Mouse (Mus musculus) stomach, embryonic 16.5 days (tissue): ENCODE data around the gene 6030408B16Rik. TPM values are rescaled to one million over a fixed set of nuclear protein-coding genes. Genes with fewer than 3 reads are reported as not detected.

ENCODE experiments used
- ATAC-seq: fragments of 200-750 bp; cut with Nextera tagmentation; 2 replicates; pipeline ENCODE4 v1.8.0; 2017; ENCODE audit warnings: moderate number of reproducible peaks, moderate TSS enrichment; ENCODE audit not compliant: insufficient read depth, low FRiP score
- H3K27ac ChIP-seq: fragments of 300-500 bp; sonication (generic); 2 replicates; pipeline ENCODE4 v1.5.1; 2014; ENCODE audit warnings: low read length
- H3K27me3 ChIP-seq: fragments of 300-500 bp; sonication (generic); 2 replicates; pipeline ENCODE4 v1.6.1; 2014; ENCODE audit warnings: low read length, control low read depth, mixed read lengths; ENCODE audit not compliant: control insufficient read depth, insufficient read depth
- H3K36me3 ChIP-seq: fragments of 300-500 bp; sonication (generic); 2 replicates; pipeline ENCODE4 v1.6.1; 2014; ENCODE audit warnings: low read length; ENCODE audit not compliant: control insufficient read depth, insufficient read depth
- H3K4me1 ChIP-seq: fragments of 300-500 bp; sonication (generic); 2 replicates; pipeline ENCODE4 v1.6.1; 2014; ENCODE audit warnings: low read length, control low read depth, mixed read lengths; ENCODE audit not compliant: control insufficient read depth, insufficient read depth
- H3K4me2 ChIP-seq: fragments of 300-500 bp; sonication (generic); 2 replicates; pipeline ENCODE4 v1.6.1; 2014; ENCODE audit warnings: low read depth, low read length, mixed read lengths
- H3K4me3 ChIP-seq: fragments of 300-500 bp; sonication (generic); replicated peaks from 2 replicates; pipeline ENCODE4 v1.5.1; 2014; ENCODE audit warnings: mild to moderate bottlenecking, low read length
- H3K9ac ChIP-seq: fragments of 300-500 bp; sonication (generic); 2 replicates; pipeline ENCODE4 v1.6.1; 2014; ENCODE audit warnings: low read length
- H3K9me3 ChIP-seq: fragments of 300-500 bp; sonication (generic); replicated peaks from 2 replicates; pipeline ENCODE4 v1.6.1; 2016; ENCODE audit warnings: low read length, control low read depth; ENCODE audit not compliant: control insufficient read depth
- WGBS: fragments of 180-500 bp; shearing (Covaris S2); extraction: QIAGEN DNeasy Blood & Tissue Kit; methylation state at CpG from one replicate; pipeline ENCODE4 v1.1.7; 2014; 5-methylcytosine and 5-hydroxymethylcytosine counted together
- polyA plus RNA-seq: library from polyadenylated mRNA; unstranded; fragments of >200 nt; fragmentation: Nextera tagmentation; extraction: Ambion mirVana; gene quantifications from 2 replicates; pipeline ENCODE4 v1.2.1, GENCODE M21; 2015

Gene 6030408B16Rik
- polyA plus RNA-seq, 1 experiment from 2014 or later: 9.4 TPM

DNA sequence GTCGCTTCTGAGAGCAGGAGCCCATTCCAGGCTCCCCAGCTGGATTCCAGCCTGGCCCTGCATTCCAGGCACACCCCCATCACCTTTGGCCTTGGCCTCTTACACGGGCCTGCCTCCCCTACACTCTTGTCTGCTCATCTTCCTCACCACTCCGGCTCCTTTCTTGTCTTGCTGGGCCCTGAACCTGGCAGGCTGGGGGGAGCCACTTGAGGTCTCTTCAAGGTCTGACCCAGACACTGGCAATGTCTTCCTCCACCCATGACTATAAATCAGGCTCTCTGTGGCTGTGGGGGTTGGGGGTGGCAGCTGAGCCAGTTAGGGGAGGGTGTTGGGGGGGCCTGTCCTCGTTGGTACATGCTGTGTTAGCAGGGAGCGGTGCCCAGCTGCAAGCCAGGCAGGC lies 14.4 kb upstream of the 6030408B16Rik start:
- H3K9me3 ChIP-seq: no peaks in the 10 kb centered on the region
- H3K4me1 ChIP-seq: peaks cover 29% of the 10 kb centered on the region
- H3K27ac ChIP-seq: peak overlapping the region; percentile 48; the same call in 1 of the 2 replicates
- 46% methylated on average over 5 of the region's 5 CpGs for WGBS
- no peak for ATAC-seq
- H3K36me3 ChIP-seq: no peaks in the 10 kb centered on the region
- no peak overlapping the region for H3K4me2 ChIP-seq
- no peaks in the 10 kb centered on the region for H3K27me3 ChIP-seq
- H3K4me3 ChIP-seq: no peak overlapping the region
- peak overlapping the region; percentile 58 for H3K9ac ChIP-seq

DNA sequence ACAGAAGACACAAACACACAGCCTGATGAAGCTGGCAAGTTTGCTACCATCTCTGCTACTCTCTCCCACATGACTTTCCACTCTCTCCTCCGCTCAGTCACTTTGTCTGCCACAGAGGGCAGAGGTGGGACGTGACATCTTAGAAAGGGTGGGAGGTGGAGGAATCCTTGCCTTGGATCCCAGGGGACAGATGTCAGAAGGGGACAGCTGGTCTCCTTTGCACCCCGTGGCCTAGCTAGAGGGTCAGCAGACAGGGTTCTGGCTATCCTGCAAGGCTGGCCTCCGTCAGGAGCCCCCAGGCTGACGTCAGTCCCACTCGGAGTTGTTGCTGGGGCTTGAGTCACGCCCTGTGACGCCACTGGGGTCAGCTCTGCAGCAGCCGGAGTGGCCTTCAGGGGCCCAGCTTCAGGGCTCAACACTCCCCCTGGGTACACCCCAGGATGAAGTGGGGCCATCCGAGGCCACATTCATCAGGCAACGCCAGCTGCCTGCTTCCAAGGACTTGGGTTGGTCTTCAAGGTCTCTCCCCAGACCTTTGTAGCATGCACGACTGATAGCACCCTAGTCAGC lies 13.5 kb upstream of the 6030408B16Rik start:
- Histone ChIP-seq H3K36me3 (no peaks in the 10 kb centered on the region), H3K4me1 (peaks cover 29% of the 10 kb centered on the region), H3K9me3 (no peaks in the 10 kb centered on the region), H3K9ac (peak overlapping the region; percentile 39; the same call in 1 of the 2 replicates), H3K27me3 (no peaks in the 10 kb centered on the region), H3K4me3 (no peak overlapping the region), H3K27ac (no peak overlapping the region), H3K4me2 (no peak overlapping the region)
- no peak for ATAC-seq
- WGBS: 56% methylated on average over 12 of the region's 12 CpGs

DNA sequence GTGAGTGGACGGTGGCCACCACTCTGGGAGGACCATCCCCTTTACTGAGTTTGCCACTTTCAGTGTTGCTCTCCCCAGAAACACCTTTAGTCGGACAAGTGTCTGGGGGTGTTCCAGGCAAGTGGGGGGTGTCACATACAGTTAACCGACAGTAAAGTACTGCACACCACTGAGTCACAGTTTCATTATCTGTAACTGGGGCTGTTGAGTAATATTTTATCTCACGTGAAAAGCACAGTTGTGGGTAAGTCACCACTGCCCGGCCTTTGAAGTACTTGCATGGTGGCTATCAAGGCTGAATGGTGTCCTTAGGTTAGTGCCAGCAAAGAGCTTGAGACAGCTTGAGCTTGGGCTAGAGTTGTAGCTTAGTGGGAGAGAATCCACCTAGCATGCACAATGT lies 10.5 kb upstream of the 6030408B16Rik start:
- 68% methylated on average over 5 of the region's 5 CpGs for WGBS
- Histone ChIP-seq H3K27me3 (no peaks in the 10 kb centered on the region), H3K4me2 (no peak overlapping the region), H3K36me3 (no peaks in the 10 kb centered on the region; the same call in 1 of the 2 replicates), H3K4me1 (peaks cover 37% of the 10 kb centered on the region), H3K9ac (no peak overlapping the region), H3K9me3 (no peaks in the 10 kb centered on the region), H3K4me3 (no peak overlapping the region), H3K27ac (no peak overlapping the region)
- no peak for ATAC-seq

DNA sequence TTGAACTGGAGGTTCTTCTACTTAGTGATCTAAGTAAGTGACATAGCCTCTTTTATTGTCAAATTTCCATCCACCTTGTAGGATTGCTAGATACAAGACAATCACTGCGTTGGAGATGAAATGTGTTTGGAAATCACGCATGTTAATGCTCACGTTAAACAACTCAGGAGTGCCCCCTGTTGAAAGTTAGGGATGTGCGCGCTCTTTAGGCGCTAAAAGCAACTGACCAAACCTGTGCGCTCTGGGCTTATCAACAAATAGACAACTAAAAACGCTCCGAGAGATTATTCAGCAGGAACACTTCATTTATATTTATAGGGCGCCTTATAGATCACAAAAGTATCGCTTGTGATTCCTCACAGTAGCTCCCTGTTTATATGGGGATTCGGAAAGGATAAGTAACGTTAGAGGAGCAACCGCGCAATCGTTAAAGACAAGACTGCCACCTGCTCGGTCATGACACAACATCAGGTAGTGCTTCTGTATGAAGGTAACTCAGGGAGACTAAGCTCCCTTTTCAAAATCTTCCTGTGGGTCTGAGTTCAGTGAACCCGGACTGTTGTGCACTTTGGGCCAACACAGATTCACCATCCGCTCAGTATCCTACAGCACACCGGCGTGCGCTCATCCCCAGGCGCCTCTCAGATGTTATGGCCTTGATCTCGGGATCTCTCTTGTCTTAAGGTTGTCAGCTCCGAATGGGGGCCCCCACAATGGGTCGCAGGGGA lies 9.7 kb upstream of the 6030408B16Rik start:
- Histone ChIP-seq H3K27me3 (no peaks in the 10 kb centered on the region), H3K27ac (peak overlapping the region; percentile 84), H3K9ac (peak overlapping the region; percentile 89), H3K4me2 (peak overlapping the region; percentile 89), H3K9me3 (no peaks in the 10 kb centered on the region), H3K36me3 (peaks cover 4% of the 10 kb centered on the region; the same call in 1 of the 2 replicates), H3K4me1 (peaks cover 29% of the 10 kb centered on the region), H3K4me3 (peak overlapping the region; percentile 92)
- peak; percentile 16; the same call in 1 of the 2 replicates for ATAC-seq
- WGBS: 1% methylated on average over 26 of the region's 26 CpGs

DNA sequence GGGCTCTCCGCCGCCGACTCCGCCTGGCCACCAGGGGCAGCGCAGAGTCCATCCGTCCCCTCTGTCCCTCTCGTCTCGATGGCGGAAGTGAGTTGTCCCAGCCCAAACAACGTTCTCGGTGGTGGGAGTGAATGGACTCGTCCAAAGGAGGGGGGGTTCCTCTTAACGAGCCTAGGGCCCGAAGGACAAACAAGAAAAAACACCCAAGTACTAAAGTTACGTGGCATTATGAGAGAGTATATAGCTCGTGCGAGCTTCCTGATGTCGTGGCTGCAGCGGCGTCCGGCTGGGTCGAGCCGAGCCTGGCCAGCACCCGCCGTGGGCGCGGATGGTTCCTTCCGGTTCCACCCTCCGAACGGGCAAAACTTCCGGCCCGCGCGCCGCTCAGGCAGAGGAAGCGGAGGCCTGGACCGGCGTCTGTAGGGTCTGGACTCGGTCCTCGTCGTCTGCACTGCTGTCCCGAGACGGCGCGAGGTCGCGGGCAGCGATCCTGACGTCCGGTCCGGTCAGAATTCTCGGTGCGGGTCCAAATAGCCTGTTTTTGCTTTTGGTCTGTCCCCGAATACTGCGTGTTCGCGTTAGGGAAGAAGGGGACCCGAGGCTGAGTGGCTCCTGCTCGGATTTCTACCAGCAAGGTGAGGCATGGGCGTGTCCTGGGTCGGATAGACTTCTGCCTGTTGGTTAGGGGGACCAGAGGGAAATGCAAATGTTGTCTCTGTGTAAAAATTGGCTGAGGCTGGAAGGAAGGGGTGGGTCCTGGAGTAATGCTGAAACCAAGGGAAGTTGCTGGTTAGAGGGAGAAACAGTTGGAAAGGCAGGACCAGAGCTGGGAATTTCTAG lies 8.9 kb upstream of the 6030408B16Rik start, which contains the start of gene Atg101:
Atg101 (plus strand) TSS at position 362 of the 840 bp plus-strand sequence.
- Histone ChIP-seq H3K4me3 (peak within 1 kb of the TSS; percentile 92), H3K27me3 (no peaks in the 10 kb centered on the region), H3K36me3 (peaks cover 4% of the 10 kb centered on the region; the same call in 1 of the 2 replicates), H3K4me1 (peaks cover 21% of the 10 kb centered on the region), H3K9me3 (no peaks in the 10 kb centered on the region), H3K4me2 (peak within 1 kb of the TSS; percentile 89), H3K9ac (peak within 1 kb of the TSS; percentile 89), H3K27ac (peak within 1 kb of the TSS; percentile 84)
- WGBS: under 1% methylated on average over 61 of the region's 61 CpGs
- ATAC-seq: peak; percentile 91

DNA sequence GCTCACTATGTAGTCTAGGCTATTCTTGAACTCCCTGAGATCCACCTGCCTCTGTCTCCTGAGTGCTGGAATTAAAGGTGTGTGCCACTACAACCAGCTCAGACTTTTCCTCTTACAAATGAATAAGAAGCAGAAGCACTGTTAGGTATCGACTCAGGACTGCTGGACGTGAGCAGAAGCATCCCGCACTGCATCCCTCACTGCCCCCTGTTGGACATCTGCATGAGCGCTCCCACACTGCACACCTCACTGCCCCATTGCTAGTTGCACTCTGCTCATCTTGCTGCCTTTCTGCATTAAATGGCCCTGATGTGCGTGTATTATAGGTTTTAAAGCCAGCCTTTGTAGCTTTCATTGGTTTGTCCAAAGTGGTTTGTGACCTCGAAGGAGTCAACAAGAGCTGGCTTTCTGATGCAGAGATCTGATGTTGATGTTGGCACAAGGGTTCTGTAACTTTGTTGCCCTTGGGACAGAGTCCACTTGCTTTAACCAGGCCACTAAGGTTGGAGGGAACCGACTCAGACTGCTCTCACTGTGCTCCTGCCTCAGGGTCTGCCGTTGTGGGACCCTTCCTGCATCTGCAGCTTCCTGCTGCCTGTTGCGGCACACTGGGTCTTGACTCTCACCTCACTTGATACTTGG lies 6.8 kb upstream of the 6030408B16Rik start:
- Histone ChIP-seq H3K27me3 (no peaks in the 10 kb centered on the region), H3K4me1 (peaks cover 15% of the 10 kb centered on the region), H3K4me3 (no peak overlapping the region), H3K4me2 (no peak overlapping the region), H3K36me3 (peaks cover 7% of the 10 kb centered on the region; the same call in 1 of the 2 replicates), H3K9ac (no peak overlapping the region), H3K9me3 (no peaks in the 10 kb centered on the region), H3K27ac (no peak overlapping the region)
- WGBS: 62% methylated on average over 9 of the region's 9 CpGs
- no peak for ATAC-seq

DNA sequence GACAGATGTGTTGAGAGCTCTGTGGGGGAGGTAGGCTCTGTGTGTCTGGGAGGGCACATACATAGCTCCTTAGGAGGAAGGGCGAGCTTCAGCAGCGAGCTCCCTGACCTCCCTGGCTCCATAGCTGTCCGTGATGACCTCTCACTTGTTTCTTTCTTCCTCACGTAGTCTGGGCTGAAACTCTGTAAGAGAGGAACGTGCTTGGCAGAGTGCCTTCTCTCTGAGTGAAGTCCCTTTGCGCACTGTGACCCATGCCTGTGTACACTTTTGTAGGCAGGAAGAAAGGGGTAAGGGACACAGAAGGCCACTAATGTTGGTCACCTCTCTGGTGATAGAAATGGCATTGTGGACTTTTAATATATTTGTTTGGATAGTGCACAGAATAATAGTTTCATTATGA lies 5.7 kb upstream of the 6030408B16Rik start:
- no peak for ATAC-seq
- H3K27me3 ChIP-seq: no peaks in the 10 kb centered on the region
- H3K9ac ChIP-seq: no peak overlapping the region
- no peak overlapping the region for H3K27ac ChIP-seq
- H3K4me3 ChIP-seq: no peak overlapping the region
- peaks cover 7% of the 10 kb centered on the region; the same call in 1 of the 2 replicates for H3K36me3 ChIP-seq
- no peak overlapping the region for H3K4me2 ChIP-seq
- 87% methylated on average over 6 of the region's 6 CpGs for WGBS
- peaks cover 15% of the 10 kb centered on the region for H3K4me1 ChIP-seq
- no peaks in the 10 kb centered on the region for H3K9me3 ChIP-seq

DNA sequence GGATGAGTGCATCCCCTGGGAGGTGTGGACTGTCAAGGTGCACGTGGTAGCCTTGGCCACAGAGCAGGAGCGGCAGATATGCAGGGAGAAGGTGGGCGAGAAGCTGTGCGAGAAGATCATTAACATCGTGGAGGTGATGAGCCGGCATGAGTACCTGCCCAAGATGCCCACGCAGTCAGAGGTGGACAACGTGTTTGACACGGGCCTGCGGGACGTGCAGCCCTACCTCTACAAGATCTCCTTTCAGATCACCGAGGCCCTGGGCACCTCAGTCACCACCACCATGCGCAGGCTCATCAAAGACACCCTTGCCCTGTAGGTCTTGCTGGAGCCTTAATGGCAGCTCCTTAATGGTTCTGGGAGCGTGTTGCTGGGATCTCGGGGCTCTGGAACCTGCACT lies 2.7 kb upstream of the 6030408B16Rik start:
- Histone ChIP-seq H3K4me2 (no peak overlapping the region), H3K4me3 (no peak overlapping the region), H3K27ac (no peak overlapping the region), H3K27me3 (no peaks in the 10 kb centered on the region), H3K4me1 (peaks cover 21% of the 10 kb centered on the region), H3K9me3 (no peaks in the 10 kb centered on the region), H3K36me3 (peaks cover 7% of the 10 kb centered on the region; the same call in 1 of the 2 replicates), H3K9ac (no peak overlapping the region)
- no peak for ATAC-seq
- 90% methylated on average over 15 of the region's 15 CpGs for WGBS
